Mouse (Mus musculus): ENCODE data around the gene Trip12. TPM values are rescaled to one million over a fixed set of nuclear protein-coding genes. Genes with fewer than 3 reads are reported as not detected.

Gene Trip12
- total RNA-seq, 2 experiments from 2014 or later = 191 to 197 TPM

- no peak for DNase-seq (ENCODE audit: low spot score in 2 of 2)
These were observed 20.3 kb upstream of the Trip12 start for GRCm38 (mm10) chr1:84860360-84861254.

- no peak for DNase-seq (ENCODE audit: low spot score in 2 of 2)
These were observed 19.3 kb upstream of the Trip12 start for GRCm38 (mm10) chr1:84859597-84859996.

GRCm38 (mm10) chr1:84855756-84856155 lies 15.4 kb upstream of the Trip12 start:
- no peak for DNase-seq (ENCODE audit: low spot score in 2 of 2)

- DNase-seq (ENCODE audit: low spot score in 2 of 2) = no peak
These were observed 14.7 kb upstream of the Trip12 start for GRCm38 (mm10) chr1:84854966-84855365.

GRCm38 (mm10) chr1:84853721-84854120 lies 13.4 kb upstream of the Trip12 start:
- no peak for DNase-seq (ENCODE audit: low spot score in 2 of 2)

- no peak for DNase-seq (ENCODE audit: low spot score in 2 of 2)
These were observed 11.4 kb upstream of the Trip12 start for GRCm38 (mm10) chr1:84851512-84852235.

- no peak for DNase-seq (ENCODE audit: low spot score in 2 of 2)
These were observed 10.2 kb upstream of the Trip12 start for GRCm38 (mm10) chr1:84850471-84850870.

GRCm38 (mm10) chr1:84849804-84850203 lies 9.5 kb upstream of the Trip12 start:
- no peak for DNase-seq (ENCODE audit: low spot score in 2 of 2)

- no peak for DNase-seq (ENCODE audit: low spot score in 2 of 2)
These were observed 8.6 kb upstream of the Trip12 start for GRCm38 (mm10) chr1:84848801-84849455.

- no peak for DNase-seq (ENCODE audit: low spot score in 2 of 2)
These were observed 8.0 kb upstream of the Trip12 start for GRCm38 (mm10) chr1:84848335-84848734.

GRCm38 (mm10) chr1:84847698-84848097 lies 7.4 kb upstream of the Trip12 start:
- no peak for DNase-seq (ENCODE audit: low spot score in 2 of 2)

GRCm38 (mm10) chr1:84843366-84843765 lies 3.0 kb upstream of the Trip12 start:
- no peak for DNase-seq (ENCODE audit: low spot score in 2 of 2)

GRCm38 (mm10) chr1:84841061-84841460 lies 745 bp upstream of the Trip12 start:
- no peak for DNase-seq (ENCODE audit: low spot score in 2 of 2)

- DNase-seq (ENCODE audit: low spot score in 2 of 2) = peak; percentile 91 to 94
These were observed 853 bp downstream of the Trip12 start, which contains the start of gene Fbxo36 for GRCm38 (mm10) chr1:84839309-84840017. Fbxo36 (plus strand) TSS chr1:84839841.

- DNase-seq (ENCODE audit: low spot score in 2 of 2) = peak; percentile 74 to 79
These were observed 1.6 kb downstream of the Trip12 start for GRCm38 (mm10) chr1:84838621-84839151.

- DNase-seq (ENCODE audit: low spot score in 2 of 2) = no peak
These were observed 2.2 kb downstream of the Trip12 start for GRCm38 (mm10) chr1:84838156-84838555.

GRCm38 (mm10) chr1:84837523-84838145 lies 2.7 kb downstream of the Trip12 start:
- DNase-seq (ENCODE audit: low spot score in 2 of 2) = no peak

- DNase-seq (ENCODE audit: low spot score in 2 of 2) = no peak
These were observed 15.2 kb downstream of the Trip12 start for GRCm38 (mm10) chr1:84825091-84825490.

- DNase-seq (ENCODE audit: low spot score in 2 of 2) = no peak
These were observed 22.7 kb downstream of the Trip12 start for GRCm38 (mm10) chr1:84817596-84817995.

GRCm38 (mm10) chr1:84803788-84804187 lies 36.5 kb downstream of the Trip12 start:
- DNase-seq (ENCODE audit: low spot score in 2 of 2) = no peak

Data from layer of hippocampus, postnatal 10 days (tissue).